Mouse (Mus musculus) forebrain, embryonic 13.5 days (tissue): ENCODE data around the gene Etnk1. TPM values are rescaled to one million over a fixed set of nuclear protein-coding genes. Genes with fewer than 3 reads are reported as not detected.
A peak's percentile ranks its signal among the peaks of the same experiment; 100 is the strongest.
"Not testable (repeated sequence)": the region's sequence is repeated elsewhere in the genome, so short reads cannot be mapped to it uniquely, and the experiment has no call there.

Experiments used
- ATAC-seq: fragments of 200-750 bp; cut with Nextera tagmentation; 2 replicates; pipeline ENCODE4 v1.8.0; 2017
- H3K27ac ChIP-seq: fragments of 300-500 bp; sonication (generic); 2 replicates; pipeline ENCODE4 v1.5.1; 2015; ENCODE audit warnings: inconsistent platforms, mild to moderate bottlenecking, moderate library complexity
- H3K27me3 ChIP-seq: fragments of 300-500 bp; sonication (generic); 2 replicates; pipeline ENCODE4 v1.6.1; 2015; ENCODE audit warnings: mild to moderate bottlenecking, inconsistent platforms
- H3K36me3 ChIP-seq: fragments of 300-500 bp; sonication (generic); 2 replicates; pipeline ENCODE4 v1.6.1; 2015; ENCODE audit warnings: mild to moderate bottlenecking, inconsistent platforms; ENCODE audit not compliant: poor library complexity, severe bottlenecking
- H3K4me1 ChIP-seq: fragments of 300-500 bp; sonication (generic); 2 replicates; pipeline ENCODE4 v1.6.1; 2015; ENCODE audit warnings: inconsistent platforms
- H3K4me2 ChIP-seq: fragments of 300-500 bp; sonication (generic); 2 replicates; pipeline ENCODE4 v1.6.1; 2015; ENCODE audit warnings: inconsistent platforms, mild to moderate bottlenecking, moderate library complexity
- H3K4me3 ChIP-seq: fragments of 300-500 bp; sonication (generic); 2 replicates; pipeline ENCODE4 v1.5.1; 2015; ENCODE audit warnings: mild to moderate bottlenecking, inconsistent platforms
- H3K9ac ChIP-seq: fragments of 300-500 bp; sonication (generic); 2 replicates; pipeline ENCODE4 v1.6.1; 2015; ENCODE audit warnings: mild to moderate bottlenecking, inconsistent platforms
- H3K9me3 ChIP-seq: fragments of 300-500 bp; sonication (generic); replicated peaks from 2 replicates; pipeline ENCODE4 v1.6.1; 2016; ENCODE audit warnings: inconsistent platforms
- WGBS: fragments of 180-500 bp; shearing (Covaris S2); methylation state at CpG from one replicate; pipeline ENCODE4 v1.1.7; 2015; 5-methylcytosine and 5-hydroxymethylcytosine counted together
- polyA plus RNA-seq: library from polyadenylated mRNA; unstranded; fragments of >200 nt; fragmentation: Nextera tagmentation; extraction: Ambion mirVana; gene quantifications from 2 replicates; pipeline ENCODE4 v1.2.1, GENCODE M21; 2015

Gene Etnk1
- polyA plus RNA-seq, 1 experiment from 2014 or later: 22.6 TPM

GRCm38 (mm10) chr6:143140884-143141283 lies 26.1 kb upstream of the Etnk1 start:
- ATAC-seq: no peak
- H3K27me3 ChIP-seq: 0 out of 2 replicates have a peak, but pooled peaks cover 3% of the 10 kb centered on the region
- no peak overlapping the region for H3K4me2 ChIP-seq
- no peaks in the 10 kb centered on the region for H3K36me3 ChIP-seq
- no peak overlapping the region for H3K4me3 ChIP-seq
- no peak overlapping the region for H3K9ac ChIP-seq
- no peaks in the 10 kb centered on the region for H3K4me1 ChIP-seq
- no peak overlapping the region for H3K27ac ChIP-seq
- 92% methylated on average over 9 of the region's 9 CpGs for WGBS
- no peaks in the 10 kb centered on the region for H3K9me3 ChIP-seq

DNA sequence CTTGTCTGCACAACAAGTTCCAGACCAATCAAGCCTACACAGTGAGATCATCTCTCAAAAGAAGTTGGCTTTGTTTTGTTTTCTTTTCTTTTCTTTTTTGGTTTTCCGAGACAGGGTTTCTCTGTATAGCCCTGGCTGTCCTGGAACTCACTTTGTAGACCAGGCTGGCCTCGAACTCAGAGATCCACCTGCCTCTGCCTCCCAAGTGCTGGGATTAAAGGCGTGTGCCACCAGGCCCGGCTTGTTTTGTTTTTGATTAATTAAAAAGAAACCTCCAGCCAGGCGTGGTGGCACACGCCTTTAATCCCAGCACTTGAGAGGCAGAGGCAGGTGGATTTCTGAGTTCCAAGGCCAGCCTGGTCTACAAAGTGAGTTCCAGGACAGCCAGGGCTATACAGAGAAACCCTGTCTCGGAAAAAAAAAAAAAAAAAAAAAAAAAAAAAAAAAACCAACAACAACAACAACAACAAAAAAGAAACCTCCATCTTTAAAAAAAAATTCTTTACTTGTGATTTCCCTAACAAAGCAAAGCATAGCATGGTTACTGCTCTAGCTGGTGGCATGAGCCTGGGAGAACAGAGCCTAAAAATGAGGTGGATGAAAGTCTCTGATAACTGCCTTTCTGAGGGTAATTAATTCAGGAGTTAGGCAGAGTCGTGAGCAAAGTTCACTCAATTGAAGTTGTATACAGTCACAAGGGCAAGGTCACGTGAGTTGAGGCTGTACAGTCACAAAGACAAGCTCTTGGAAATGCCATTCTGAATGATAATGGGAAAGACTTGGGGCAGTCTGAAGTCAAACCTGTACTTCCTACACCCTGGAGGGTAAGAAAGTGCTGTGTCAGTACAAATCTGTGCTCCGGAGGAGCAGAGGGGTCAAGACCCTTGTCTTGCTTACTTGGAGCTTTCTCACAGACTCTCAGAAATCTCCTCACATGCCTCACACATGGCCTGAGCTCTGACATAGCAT lies 25.1 kb upstream of the Etnk1 start:
- not testable (repeated sequence) for H3K4me1 ChIP-seq, ATAC-seq, H3K9ac ChIP-seq, H3K27me3 ChIP-seq, H3K27ac ChIP-seq, H3K36me3 ChIP-seq, H3K4me3 ChIP-seq, H3K9me3 ChIP-seq, H3K4me2 ChIP-seq
- WGBS: 79% methylated on average over 10 of the region's 10 CpGs

GRCm38 (mm10) chr6:143142861-143143260 lies 24.2 kb upstream of the Etnk1 start:
- ATAC-seq: no peak
- 94% methylated on average over 4 of the region's 4 CpGs for WGBS

GRCm38 (mm10) chr6:143143321-143143720 lies 23.7 kb upstream of the Etnk1 start:
- no peak overlapping the region for H3K27ac ChIP-seq
- H3K36me3 ChIP-seq: no peaks in the 10 kb centered on the region
- no peak overlapping the region for H3K4me3 ChIP-seq
- H3K4me2 ChIP-seq: peak overlapping the region; percentile 59; the same call in 1 of the 2 replicates
- H3K4me1 ChIP-seq: no peaks in the 10 kb centered on the region
- 0 out of 2 replicates have a peak, but pooled peaks cover 3% of the 10 kb centered on the region for H3K27me3 ChIP-seq
- H3K9ac ChIP-seq: no peak overlapping the region
- no peaks in the 10 kb centered on the region for H3K9me3 ChIP-seq
- 79% methylated on average over 9 of the region's 9 CpGs for WGBS
- ATAC-seq: no peak

More at GRCm38 (mm10) chr6:143142861-143143260, 24.2 kb upstream of the Etnk1 start:
- H3K27me3 ChIP-seq: 0 out of 2 replicates have a peak, but pooled peaks cover 3% of the 10 kb centered on the region
- no peak overlapping the region for H3K4me3 ChIP-seq
- no peaks in the 10 kb centered on the region for H3K9me3 ChIP-seq
- H3K4me2 ChIP-seq: no peak overlapping the region
- H3K27ac ChIP-seq: no peak overlapping the region
- no peaks in the 10 kb centered on the region for H3K4me1 ChIP-seq
- H3K36me3 ChIP-seq: no peaks in the 10 kb centered on the region
- H3K9ac ChIP-seq: no peak overlapping the region

DNA sequence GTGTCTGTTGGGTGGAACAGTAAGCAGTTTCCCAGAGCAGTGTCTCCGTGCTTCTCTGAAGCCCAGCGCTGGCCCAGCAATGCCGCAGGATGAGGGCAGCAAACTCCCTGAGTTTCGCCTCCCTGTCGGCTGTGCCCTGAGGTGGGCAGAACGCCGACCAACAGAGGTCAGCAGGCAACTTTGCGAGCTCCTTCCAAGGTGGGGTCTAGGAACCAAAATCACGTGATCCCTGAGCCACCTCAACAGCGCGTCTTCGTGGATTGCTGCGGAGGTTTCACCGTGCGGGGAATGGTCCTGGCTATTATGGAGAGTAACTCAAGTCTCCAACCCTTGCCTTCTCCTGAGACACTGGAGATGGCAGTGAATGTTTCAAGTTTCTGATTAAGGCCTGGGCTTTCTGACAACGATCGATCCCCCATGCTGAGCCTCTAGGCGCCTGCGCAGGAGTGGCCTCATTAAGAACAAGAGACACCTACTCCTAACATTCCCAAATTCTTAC lies 23.2 kb upstream of the Etnk1 start:
- H3K4me3 ChIP-seq: peak overlapping the region; percentile 33
- 0 out of 2 replicates have a peak, but pooled peaks cover 3% of the 10 kb centered on the region for H3K27me3 ChIP-seq
- H3K9me3 ChIP-seq: no peaks in the 10 kb centered on the region
- WGBS: 17% methylated on average over 19 of the region's 19 CpGs
- no peak overlapping the region for H3K27ac ChIP-seq
- H3K4me1 ChIP-seq: no peaks in the 10 kb centered on the region
- 0 out of 2 replicates have a peak, but pooled peaks have one; percentile 33 for ATAC-seq
- H3K4me2 ChIP-seq: peak overlapping the region; percentile 59
- H3K9ac ChIP-seq: peak overlapping the region; percentile 32; the same call in 1 of the 2 replicates
- H3K36me3 ChIP-seq: no peaks in the 10 kb centered on the region

DNA sequence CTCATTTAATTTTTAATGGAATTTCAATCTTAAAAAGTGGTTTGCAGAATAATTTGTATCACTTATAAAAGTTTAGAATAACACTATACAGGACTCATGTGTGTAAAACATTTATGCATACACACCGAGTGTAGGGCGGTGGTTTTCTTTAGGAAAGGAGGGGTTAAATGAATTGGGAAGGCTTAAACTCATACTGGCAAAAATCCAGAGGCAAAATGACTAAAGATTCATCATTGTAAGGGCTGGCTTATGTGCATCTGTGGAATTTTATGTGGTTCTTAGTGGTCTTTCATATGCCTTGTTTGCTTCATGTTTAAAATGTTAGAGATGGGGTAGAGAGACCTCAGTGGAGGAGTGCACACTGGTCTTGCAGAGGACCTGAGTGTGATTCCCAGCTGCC lies 22.5 kb upstream of the Etnk1 start:
- H3K9me3 ChIP-seq: no peaks in the 10 kb centered on the region
- 84% methylated on average over 2 of the region's 2 CpGs for WGBS
- ATAC-seq: no peak

GRCm38 (mm10) chr6:143145051-143145450 lies 22.0 kb upstream of the Etnk1 start:
- no peak overlapping the region for H3K4me3 ChIP-seq
- H3K4me2 ChIP-seq: no peak overlapping the region
- no peaks in the 10 kb centered on the region for H3K36me3 ChIP-seq
- H3K27ac ChIP-seq: no peak overlapping the region
- no peak for ATAC-seq
- 0 out of 2 replicates have a peak, but pooled peaks cover 3% of the 10 kb centered on the region for H3K27me3 ChIP-seq
- no peaks in the 10 kb centered on the region for H3K9me3 ChIP-seq
- 72% methylated on average over 7 of the region's 7 CpGs for WGBS
- no peaks in the 10 kb centered on the region for H3K4me1 ChIP-seq
- H3K9ac ChIP-seq: no peak overlapping the region

More for the DNA sequence above, 22.5 kb upstream of the Etnk1 start:
- Histone ChIP-seq H3K9ac (no peak overlapping the region), H3K4me1 (no peaks in the 10 kb centered on the region), H3K36me3 (no peaks in the 10 kb centered on the region), H3K4me3 (no peak overlapping the region), H3K27me3 (0 out of 2 replicates have a peak, but pooled peaks cover 3% of the 10 kb centered on the region), H3K4me2 (no peak overlapping the region), H3K27ac (no peak overlapping the region)

DNA sequence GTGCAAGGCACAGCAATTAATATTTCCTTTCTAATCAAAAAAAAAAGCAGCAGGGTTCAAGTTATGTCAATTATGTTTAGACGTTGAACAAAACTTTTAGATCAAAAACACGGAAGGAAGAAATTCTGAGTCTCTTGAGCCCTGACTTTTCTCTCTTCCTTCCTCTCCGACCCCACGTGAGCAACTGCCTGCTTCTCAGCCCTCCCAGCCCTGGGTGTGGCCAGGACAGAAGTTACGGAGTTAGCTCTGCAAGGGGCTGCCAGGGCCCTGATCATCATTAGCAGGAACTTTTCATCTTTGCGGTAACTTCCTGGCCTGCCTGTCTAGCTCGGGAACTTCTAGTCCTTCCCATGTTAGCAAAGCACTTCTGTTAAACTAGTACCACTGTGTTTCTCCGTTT lies 20.3 kb upstream of the Etnk1 start:
- no peak overlapping the region for H3K27ac ChIP-seq
- WGBS: 57% methylated on average over 8 of the region's 8 CpGs
- H3K4me1 ChIP-seq: no peaks in the 10 kb centered on the region
- no peak overlapping the region for H3K4me3 ChIP-seq
- 0 out of 2 replicates have a peak, but pooled peaks cover 3% of the 10 kb centered on the region for H3K27me3 ChIP-seq
- ATAC-seq: no peak
- H3K4me2 ChIP-seq: no peak overlapping the region
- no peaks in the 10 kb centered on the region for H3K9me3 ChIP-seq
- no peaks in the 10 kb centered on the region for H3K36me3 ChIP-seq
- no peak overlapping the region for H3K9ac ChIP-seq

GRCm38 (mm10) chr6:143148868-143149267 lies 18.2 kb upstream of the Etnk1 start:
- 0 out of 2 replicates have a peak, but pooled peaks cover 6% of the 10 kb centered on the region for H3K27me3 ChIP-seq

GRCm38 (mm10) chr6:143149766-143150291 lies 17.2 kb upstream of the Etnk1 start:
- Histone ChIP-seq H3K4me3 (no peak overlapping the region), H3K9me3 (no peaks in the 10 kb centered on the region), H3K27me3 (0 out of 2 replicates have a peak, but pooled peaks cover 3% of the 10 kb centered on the region), H3K27ac (no peak overlapping the region), H3K4me2 (no peak overlapping the region), H3K4me1 (peaks cover 4% of the 10 kb centered on the region; the same call in 1 of the 2 replicates), H3K9ac (no peak overlapping the region), H3K36me3 (no peaks in the 10 kb centered on the region)
- ATAC-seq: no peak
- 69% methylated on average over 5 of the region's 5 CpGs for WGBS

More at GRCm38 (mm10) chr6:143148868-143149267, 18.2 kb upstream of the Etnk1 start:
- H3K9ac ChIP-seq: no peak overlapping the region
- no peaks in the 10 kb centered on the region for H3K9me3 ChIP-seq
- no peak for ATAC-seq
- H3K4me2 ChIP-seq: no peak overlapping the region
- H3K4me1 ChIP-seq: peaks cover 4% of the 10 kb centered on the region; the same call in 1 of the 2 replicates
- H3K27ac ChIP-seq: no peak overlapping the region
- no peaks in the 10 kb centered on the region for H3K36me3 ChIP-seq
- no peak overlapping the region for H3K4me3 ChIP-seq

GRCm38 (mm10) chr6:143151081-143151995 lies 15.7 kb upstream of the Etnk1 start:
- H3K4me2 ChIP-seq, ATAC-seq, H3K4me3 ChIP-seq, H3K27me3 ChIP-seq, H3K36me3 ChIP-seq, H3K4me1 ChIP-seq, H3K9me3 ChIP-seq, H3K9ac ChIP-seq, H3K27ac ChIP-seq: not testable (repeated sequence)
- WGBS: 78% methylated on average over 10 of the region's 10 CpGs
